Mouse (Mus musculus): ENCODE measurements around the gene Ilf3. TPM values are rescaled to one million over a fixed set of nuclear protein-coding genes. Genes with fewer than 3 reads are reported as not detected.
"Not testable (repeated sequence)": the region's sequence is repeated elsewhere in the genome, so short reads cannot be mapped to it uniquely, and the experiment has no call there.

The Ilf3 gene
- 10 to 100 TPM; 15.8 to 20.6 (median 18.9) TPM for total RNA-seq (2022)

GRCm38 (mm10) chr9:21367357-21368111 is at the start of gene Ilf3:
Gene Ilf3 (plus strand): TSS chr9:21367871.
- peak; percentile 100 for DNase-seq (ENCODE audit: low spot score in 2 of 2)

- no peak for DNase-seq (ENCODE audit: low spot score in 2 of 2)
Observed at GRCm38 (mm10) chr9:21318792-21319191, 48.9 kb upstream of the Ilf3 start.

GRCm38 (mm10) chr9:21319503-21319902 is 48.2 kb upstream of the Ilf3 start:
- no peak for DNase-seq (ENCODE audit: low spot score in 2 of 2)

- no peak for DNase-seq (ENCODE audit: low spot score in 2 of 2)
Observed at GRCm38 (mm10) chr9:21320280-21320618, 47.4 kb upstream of the Ilf3 start.

- peak; percentile 75 to 76 for DNase-seq (ENCODE audit: low spot score in 2 of 2)
Observed at GRCm38 (mm10) chr9:21320619-21321512, 46.8 kb upstream of the Ilf3 start, which contains the start of gene Slc44a2. Gene Slc44a2 (plus strand): TSS chr9:21320698.

- DNase-seq (ENCODE audit: low spot score in 2 of 2): no peak
Observed at GRCm38 (mm10) chr9:21321513-21321835, 46.2 kb upstream of the Ilf3 start.

- DNase-seq (ENCODE audit: low spot score in 2 of 2): no peak
Observed at GRCm38 (mm10) chr9:21322211-21322916, 45.3 kb upstream of the Ilf3 start.

- DNase-seq (ENCODE audit: low spot score in 2 of 2): not testable (repeated sequence)
Observed at GRCm38 (mm10) chr9:21322917-21323297, 44.8 kb upstream of the Ilf3 start.

GRCm38 (mm10) chr9:21324269-21324668 is 43.4 kb upstream of the Ilf3 start:
- DNase-seq (ENCODE audit: low spot score in 2 of 2): no peak

GRCm38 (mm10) chr9:21327569-21327968 is 40.1 kb upstream of the Ilf3 start:
- no peak for DNase-seq (ENCODE audit: low spot score in 2 of 2)

- DNase-seq (ENCODE audit: low spot score in 2 of 2): no peak
Observed at GRCm38 (mm10) chr9:21328041-21328440, 39.6 kb upstream of the Ilf3 start.

- peak in 1 of 2 experiments; percentile 67 for DNase-seq (ENCODE audit: low spot score in 2 of 2)
Observed at GRCm38 (mm10) chr9:21329041-21329440, 38.6 kb upstream of the Ilf3 start.

- no peak for DNase-seq (ENCODE audit: low spot score in 2 of 2)
Observed at GRCm38 (mm10) chr9:21329699-21330289, 37.9 kb upstream of the Ilf3 start.

GRCm38 (mm10) chr9:21331365-21332140 is 36.1 kb upstream of the Ilf3 start:
- DNase-seq (ENCODE audit: low spot score in 2 of 2): no peak

- DNase-seq (ENCODE audit: low spot score in 2 of 2): no peak
Observed at GRCm38 (mm10) chr9:21332161-21333061, 35.3 kb upstream of the Ilf3 start.

GRCm38 (mm10) chr9:21333523-21333922 is 34.1 kb upstream of the Ilf3 start:
- no peak for DNase-seq (ENCODE audit: low spot score in 2 of 2)

GRCm38 (mm10) chr9:21334747-21335146 is 32.9 kb upstream of the Ilf3 start:
- no peak for DNase-seq (ENCODE audit: low spot score in 2 of 2)

GRCm38 (mm10) chr9:21335391-21335790 is 32.3 kb upstream of the Ilf3 start:
- no peak for DNase-seq (ENCODE audit: low spot score in 2 of 2)

- no peak for DNase-seq (ENCODE audit: low spot score in 2 of 2)
Observed at GRCm38 (mm10) chr9:21336491-21336890, 31.2 kb upstream of the Ilf3 start.

GRCm38 (mm10) chr9:21337652-21338051 is 30.0 kb upstream of the Ilf3 start:
- DNase-seq (ENCODE audit: low spot score in 2 of 2): peak; percentile 53 to 67
